Mouse (Mus musculus) liver, embryonic 11.5 days (tissue): ENCODE data around the gene H2afy2. TPM values are rescaled to one million over a fixed set of nuclear protein-coding genes. Genes with fewer than 3 reads are reported as not detected.

ENCODE experiments used
- ATAC-seq: fragments of 200-750 bp; cut with Nextera tagmentation; replicated peaks from 2 replicates; pipeline ENCODE4 v1.8.0; 2017; ENCODE audit warnings: moderate number of reproducible peaks, mild to moderate bottlenecking, moderate TSS enrichment, moderate library complexity; ENCODE audit not compliant: low FRiP score
- DNase-seq: peaks from one replicate; pipeline ENCODE4 v3.0.0-alpha.2; 2017; ENCODE audit warnings: low spot score
- H3K27ac ChIP-seq: fragments of 300-500 bp; sonication (generic); 2 replicates; pipeline ENCODE4 v1.5.1; 2014; ENCODE audit warnings: mild to moderate bottlenecking, low read depth, low read length, control low read depth
- H3K27me3 ChIP-seq: fragments of 300-500 bp; sonication (generic); replicated peaks from 2 replicates; pipeline ENCODE4 v1.6.1; 2014; ENCODE audit warnings: low read length, mixed read lengths; ENCODE audit not compliant: control insufficient read depth, insufficient read depth
- H3K36me3 ChIP-seq: fragments of 300-500 bp; sonication (generic); 2 replicates; pipeline ENCODE4 v1.6.1; 2014; ENCODE audit warnings: mild to moderate bottlenecking, low read length, moderate library complexity, mixed read lengths; ENCODE audit not compliant: control insufficient read depth, insufficient read depth
- H3K4me1 ChIP-seq: fragments of 300-500 bp; sonication (generic); replicated peaks from 2 replicates; pipeline ENCODE4 v1.6.1; 2014; ENCODE audit warnings: low read length, mixed read lengths; ENCODE audit not compliant: control insufficient read depth, insufficient read depth
- H3K4me2 ChIP-seq: fragments of 300-500 bp; sonication (generic); 2 replicates; pipeline ENCODE4 v1.6.1; 2014; ENCODE audit warnings: mild to moderate bottlenecking, control low read depth, moderate library complexity
- H3K4me3 ChIP-seq: fragments of 300-500 bp; sonication (generic); 2 replicates; pipeline ENCODE4 v1.5.1; 2014; ENCODE audit warnings: low read depth, low read length, control low read depth
- H3K9ac ChIP-seq: fragments of 300-500 bp; sonication (generic); 2 replicates; pipeline ENCODE4 v1.6.1; 2014; ENCODE audit warnings: low read depth, low read length, control low read depth
- H3K9me3 ChIP-seq: fragments of 300-500 bp; sonication (generic); 2 replicates; pipeline ENCODE4 v1.6.1; 2016; ENCODE audit warnings: low read length, inconsistent platforms, mixed read lengths; ENCODE audit not compliant: control insufficient read depth
- WGBS: fragments of 180-500 bp; shearing (Covaris S2); extraction: QIAGEN DNeasy Blood & Tissue Kit; methylation state at CpG from one replicate; pipeline ENCODE4 v1.1.7; 2014; 5-methylcytosine and 5-hydroxymethylcytosine counted together
- polyA plus RNA-seq: library from polyadenylated mRNA; unstranded; fragments of >200 nt; fragmentation: Nextera tagmentation; extraction: Ambion mirVana; gene quantifications from 2 replicates; pipeline ENCODE4 v1.2.1, GENCODE M21; 2014

The H2afy2 gene
- polyA plus RNA-seq: 43.8 and 44.0 TPM in 2 replicates

GRCm38 (mm10) chr10:61783621-61784251, at the start of gene H2afy2:
Gene H2afy2 (minus strand): TSS chr10:61784147.
- peak within 1 kb of the TSS; percentile 62 for H3K4me2 ChIP-seq
- peak within 1 kb of the TSS; percentile 62 for H3K9ac ChIP-seq
- H3K27ac ChIP-seq: peak within 1 kb of the TSS; percentile 57
- no peaks in the 10 kb centered on the region for H3K36me3 ChIP-seq
- DNase-seq (peak; percentile 72), ATAC-seq (0 out of 2 replicates have a peak, but pooled peaks have one; percentile 31)
- 1% methylated on average over 50 of the region's 50 CpGs for WGBS
- no peaks in the 10 kb centered on the region for H3K9me3 ChIP-seq
- peaks cover 39% of the 10 kb centered on the region for H3K27me3 ChIP-seq
- H3K4me3 ChIP-seq: peak within 1 kb of the TSS; percentile 59
- no peaks in the 10 kb centered on the region for H3K4me1 ChIP-seq

- Histone ChIP-seq H3K27me3 (no peaks in the 10 kb centered on the region), H3K9ac (no peak overlapping the region), H3K36me3 (no peaks in the 10 kb centered on the region), H3K27ac (no peak overlapping the region), H3K4me3 (no peak overlapping the region), H3K4me2 (no peak overlapping the region), H3K9me3 (no peaks in the 10 kb centered on the region), H3K4me1 (no peaks in the 10 kb centered on the region)
- DNase-seq (no peak), ATAC-seq (no peak)
- 78% methylated on average over 11 of the region's 11 CpGs for WGBS
Observed at GRCm38 (mm10) chr10:61832713-61833112, 48.8 kb upstream of the H2afy2 start.

- no peaks in the 10 kb centered on the region for H3K9me3 ChIP-seq
- no peak overlapping the region for H3K4me3 ChIP-seq
- no peaks in the 10 kb centered on the region for H3K27me3 ChIP-seq
- H3K9ac ChIP-seq: no peak overlapping the region
- H3K4me1 ChIP-seq: 0 out of 2 replicates have a peak, but pooled peaks cover 2% of the 10 kb centered on the region
- no peak for DNase-seq
- no peak overlapping the region for H3K4me2 ChIP-seq
- 90% methylated on average over 6 of the region's 6 CpGs for WGBS
- H3K27ac ChIP-seq: no peak overlapping the region
- H3K36me3 ChIP-seq: no peaks in the 10 kb centered on the region
- no peak for ATAC-seq
Observed at GRCm38 (mm10) chr10:61831741-61832140, 47.8 kb upstream of the H2afy2 start.

- Histone ChIP-seq H3K4me2 (no peak overlapping the region), H3K4me1 (0 out of 2 replicates have a peak, but pooled peaks cover 2% of the 10 kb centered on the region), H3K36me3 (no peaks in the 10 kb centered on the region), H3K27ac (no peak overlapping the region), H3K9me3 (no peaks in the 10 kb centered on the region), H3K27me3 (no peaks in the 10 kb centered on the region), H3K9ac (no peak overlapping the region), H3K4me3 (no peak overlapping the region)
- WGBS: 65% methylated on average over 12 of the region's 12 CpGs
- no peak for DNase-seq
- ATAC-seq: no peak
Observed at GRCm38 (mm10) chr10:61831251-61831650, 47.3 kb upstream of the H2afy2 start.

- H3K9ac ChIP-seq: no peak overlapping the region
- 0 out of 2 replicates have a peak, but pooled peaks cover 2% of the 10 kb centered on the region for H3K4me1 ChIP-seq
- H3K36me3 ChIP-seq: no peaks in the 10 kb centered on the region
- H3K27me3 ChIP-seq: no peaks in the 10 kb centered on the region
- H3K27ac ChIP-seq: no peak overlapping the region
- DNase-seq: no peak
- H3K4me2 ChIP-seq: no peak overlapping the region
- no peak overlapping the region for H3K4me3 ChIP-seq
- WGBS: 49% methylated on average over 9 of the region's 9 CpGs
- no peak for ATAC-seq
- no peaks in the 10 kb centered on the region for H3K9me3 ChIP-seq
Observed at GRCm38 (mm10) chr10:61830817-61831216, 46.9 kb upstream of the H2afy2 start.

GRCm38 (mm10) chr10:61829046-61829445, 45.1 kb upstream of the H2afy2 start:
- Histone ChIP-seq H3K27ac (no peak overlapping the region), H3K36me3 (no peaks in the 10 kb centered on the region), H3K9me3 (no peaks in the 10 kb centered on the region), H3K4me1 (0 out of 2 replicates have a peak, but pooled peaks cover 2% of the 10 kb centered on the region), H3K4me3 (no peak overlapping the region), H3K4me2 (no peak overlapping the region), H3K9ac (no peak overlapping the region), H3K27me3 (no peaks in the 10 kb centered on the region)
- 49% methylated on average over 4 of the region's 4 CpGs for WGBS
- ATAC-seq (no peak), DNase-seq (no peak)

- H3K4me2 ChIP-seq: no peak overlapping the region
- H3K9ac ChIP-seq: no peak overlapping the region
- no peak overlapping the region for H3K27ac ChIP-seq
- DNase-seq (no peak), ATAC-seq (no peak)
- 83% methylated on average over 32 of the region's 32 CpGs for WGBS
- H3K4me3 ChIP-seq: no peak overlapping the region
- H3K4me1 ChIP-seq: 0 out of 2 replicates have a peak, but pooled peaks cover 2% of the 10 kb centered on the region
- H3K27me3 ChIP-seq: no peaks in the 10 kb centered on the region
- H3K9me3 ChIP-seq: no peaks in the 10 kb centered on the region
- no peaks in the 10 kb centered on the region for H3K36me3 ChIP-seq
Observed at GRCm38 (mm10) chr10:61827950-61828936, 44.3 kb upstream of the H2afy2 start.

GRCm38 (mm10) chr10:61826753-61827435, 42.9 kb upstream of the H2afy2 start:
- Histone ChIP-seq H3K4me1 (0 out of 2 replicates have a peak, but pooled peaks cover 2% of the 10 kb centered on the region), H3K27me3 (no peaks in the 10 kb centered on the region), H3K9ac (no peak overlapping the region), H3K9me3 (no peaks in the 10 kb centered on the region), H3K4me3 (no peak overlapping the region), H3K36me3 (no peaks in the 10 kb centered on the region), H3K27ac (no peak overlapping the region), H3K4me2 (no peak overlapping the region)
- WGBS: 56% methylated on average over 16 of the region's 16 CpGs
- ATAC-seq (no peak), DNase-seq (no peak)
